Mouse (Mus musculus): ENCODE measurements around the gene Orai1. TPM values are rescaled to one million over a fixed set of nuclear protein-coding genes. Genes with fewer than 3 reads are reported as not detected.
"Not testable (repeated sequence)": the region's sequence is repeated elsewhere in the genome, so short reads cannot be mapped to it uniquely, and the experiment has no call there.

Gene Orai1
- 12.9 and 13.1 TPM in 2 replicates for polyA plus RNA-seq (2015; fragmentation: Nextera tagmentation; extraction: Ambion mirVana)

GRCm38 (mm10) chr5:123014753-123015701 is at the start of gene Orai1:
Orai1 (plus strand) TSS chr5:123015074.
- Histone ChIP-seq H3K9ac (peak within 1 kb of the TSS; percentile 80), H3K27me3 (no peaks in the 10 kb centered on the region), H3K4me2 (peak within 1 kb of the TSS; percentile 75), H3K9me3 (no peaks in the 10 kb centered on the region), H3K4me3 (peak within 1 kb of the TSS; percentile 60), H3K36me3 (no peaks in the 10 kb centered on the region), H3K4me1 (replicated peaks) (peaks cover 47% of the 10 kb centered on the region), H3K27ac (replicated peaks) (peak within 1 kb of the TSS; percentile 94)
- under 1% methylated on average over 106 of the region's 106 CpGs for WGBS
- ATAC-seq (ENCODE audit: low read depth) = peak; percentile 94

- Histone ChIP-seq H3K4me1 (replicated peaks) (no peaks in the 10 kb centered on the region), H3K27me3 (no peaks in the 10 kb centered on the region), H3K4me3 (no peak overlapping the region), H3K9me3 (no peaks in the 10 kb centered on the region), H3K27ac (replicated peaks) (no peak overlapping the region), H3K36me3 (0 out of 2 replicates have a peak, but pooled peaks cover 2% of the 10 kb centered on the region), H3K4me2 (no peak overlapping the region), H3K9ac (no peak overlapping the region)
- WGBS = 86% methylated on average over 11 of the region's 11 CpGs
- ATAC-seq (ENCODE audit: low read depth) = no peak
Observed at GRCm38 (mm10) chr5:122965427-122965826, 49.4 kb upstream of the Orai1 start.

GRCm38 (mm10) chr5:122968322-122968721 is 46.6 kb upstream of the Orai1 start:
- Histone ChIP-seq H3K27ac (replicated peaks) (no peak overlapping the region), H3K27me3 (no peaks in the 10 kb centered on the region), H3K4me3 (no peak overlapping the region), H3K4me2 (no peak overlapping the region), H3K9me3 (no peaks in the 10 kb centered on the region), H3K4me1 (replicated peaks) (no peaks in the 10 kb centered on the region), H3K9ac (no peak overlapping the region), H3K36me3 (no peaks in the 10 kb centered on the region)
- 30% methylated on average over 4 of the region's 4 CpGs for WGBS
- no peak for ATAC-seq (ENCODE audit: low read depth)

- H3K9me3 ChIP-seq = no peaks in the 10 kb centered on the region
- H3K36me3 ChIP-seq = no peaks in the 10 kb centered on the region
- no peaks in the 10 kb centered on the region for H3K27me3 ChIP-seq
- no peak overlapping the region for H3K4me2 ChIP-seq
- H3K4me3 ChIP-seq = no peak overlapping the region
- WGBS = 63% methylated on average over 5 of the region's 5 CpGs
- no peaks in the 10 kb centered on the region for H3K4me1 ChIP-seq (replicated peaks)
- no peak overlapping the region for H3K9ac ChIP-seq
- ATAC-seq (ENCODE audit: low read depth) = no peak
- H3K27ac ChIP-seq (replicated peaks) = no peak overlapping the region
Observed at GRCm38 (mm10) chr5:122970056-122970455, 44.8 kb upstream of the Orai1 start.

- Histone ChIP-seq H3K27me3 (no peaks in the 10 kb centered on the region), H3K9me3 (no peaks in the 10 kb centered on the region), H3K4me3 (no peak overlapping the region), H3K4me1 (replicated peaks) (no peaks in the 10 kb centered on the region), H3K4me2 (no peak overlapping the region), H3K9ac (no peak overlapping the region), H3K27ac (replicated peaks) (peak overlapping the region; percentile 52), H3K36me3 (no peaks in the 10 kb centered on the region)
- WGBS = 91% methylated on average over 4 of the region's 4 CpGs
- ATAC-seq (ENCODE audit: low read depth) = no peak
Observed at GRCm38 (mm10) chr5:122971438-122971837, 43.4 kb upstream of the Orai1 start.

DNA sequence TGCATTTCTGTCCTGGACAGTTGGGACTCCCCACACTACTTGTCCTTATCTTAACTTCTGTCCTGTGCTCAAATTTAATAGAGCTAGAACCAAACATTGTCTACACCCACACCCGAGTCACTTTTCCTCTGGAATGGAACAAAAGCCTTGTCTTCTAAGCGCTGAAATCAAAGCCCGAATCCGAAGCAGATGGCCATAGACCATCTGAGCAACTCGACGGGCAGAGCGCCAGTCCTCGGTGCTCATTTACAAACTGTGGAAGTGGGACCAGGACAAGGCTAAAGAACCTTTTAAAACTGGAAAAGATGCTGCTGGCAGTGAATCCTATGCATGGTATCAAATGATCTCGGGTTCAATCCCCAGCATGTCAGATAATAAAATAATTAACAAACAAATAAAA is 42.8 kb upstream of the Orai1 start:
- no peaks in the 10 kb centered on the region for H3K4me1 ChIP-seq (replicated peaks)
- 57% methylated on average over 9 of the region's 9 CpGs for WGBS
- no peaks in the 10 kb centered on the region for H3K9me3 ChIP-seq
- no peak overlapping the region for H3K4me3 ChIP-seq
- no peak overlapping the region for H3K9ac ChIP-seq
- H3K27ac ChIP-seq (replicated peaks) = peak overlapping the region; percentile 52
- no peak for ATAC-seq (ENCODE audit: low read depth)
- no peaks in the 10 kb centered on the region for H3K27me3 ChIP-seq
- H3K36me3 ChIP-seq = no peaks in the 10 kb centered on the region
- no peak overlapping the region for H3K4me2 ChIP-seq

DNA sequence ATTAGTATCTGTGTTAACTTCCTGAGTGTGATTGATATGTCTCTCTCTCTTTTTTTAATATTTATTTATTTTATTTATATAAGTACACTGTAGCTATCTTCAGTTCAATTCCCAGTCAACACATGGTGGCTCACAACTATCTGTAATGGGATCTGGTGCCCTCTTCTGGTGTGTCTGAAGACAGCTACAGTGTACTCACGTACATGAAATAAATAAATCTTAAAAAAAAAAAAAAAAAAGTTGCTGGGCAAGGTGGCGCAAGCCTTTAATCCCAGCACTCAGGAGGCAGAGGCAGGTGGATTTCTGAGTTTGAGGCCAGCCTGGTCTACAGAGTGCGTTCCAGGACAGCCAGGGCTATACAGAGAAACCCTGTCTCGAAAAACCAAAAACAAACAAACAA is 40.2 kb upstream of the Orai1 start:
- ATAC-seq (ENCODE audit: low read depth); H3K9ac ChIP-seq; H3K4me1 ChIP-seq (replicated peaks); H3K27me3 ChIP-seq; H3K36me3 ChIP-seq; H3K4me3 ChIP-seq; H3K4me2 ChIP-seq; H3K27ac ChIP-seq (replicated peaks); H3K9me3 ChIP-seq: not testable (repeated sequence)
- 94% methylated on average over 4 of the region's 4 CpGs for WGBS

DNA sequence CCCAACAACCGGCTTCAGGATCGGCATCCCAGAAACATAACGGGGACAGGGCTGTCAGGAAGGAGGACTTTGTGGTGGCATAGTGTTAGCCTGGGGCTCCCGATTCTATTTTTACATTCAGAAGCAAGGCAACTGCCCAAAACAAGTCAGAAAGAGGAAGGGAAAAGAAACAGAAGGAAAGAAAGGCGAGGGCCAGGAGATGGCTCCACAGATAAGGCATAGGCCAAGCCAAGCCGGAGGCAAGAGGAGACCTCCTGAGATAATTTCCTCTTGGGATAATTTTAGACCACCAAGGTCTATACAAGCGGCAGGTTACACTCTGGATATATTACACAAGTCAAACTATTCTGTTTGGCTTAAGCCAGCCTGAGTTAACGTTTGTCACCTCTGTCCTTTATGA is 35.9 kb upstream of the Orai1 start:
- H3K9ac ChIP-seq = no peak overlapping the region
- H3K9me3 ChIP-seq = no peaks in the 10 kb centered on the region
- 90% methylated on average over 8 of the region's 8 CpGs for WGBS
- H3K4me1 ChIP-seq (replicated peaks) = no peaks in the 10 kb centered on the region
- ATAC-seq (ENCODE audit: low read depth) = no peak
- H3K4me2 ChIP-seq = no peak overlapping the region
- no peak overlapping the region for H3K27ac ChIP-seq (replicated peaks)
- no peaks in the 10 kb centered on the region for H3K36me3 ChIP-seq
- no peaks in the 10 kb centered on the region for H3K27me3 ChIP-seq
- no peak overlapping the region for H3K4me3 ChIP-seq

- Histone ChIP-seq H3K36me3 (no peaks in the 10 kb centered on the region), H3K9me3 (no peaks in the 10 kb centered on the region), H3K4me3 (no peak overlapping the region), H3K27ac (replicated peaks) (no peak overlapping the region), H3K4me1 (replicated peaks) (peaks cover 43% of the 10 kb centered on the region), H3K27me3 (0 out of 2 replicates have a peak, but pooled peaks cover 7% of the 10 kb centered on the region), H3K9ac (no peak overlapping the region), H3K4me2 (no peak overlapping the region)
- ATAC-seq (ENCODE audit: low read depth) = no peak
- WGBS = 91% methylated on average over 5 of the region's 5 CpGs
Observed at GRCm38 (mm10) chr5:122984483-122984882, 30.4 kb upstream of the Orai1 start.

GRCm38 (mm10) chr5:122985276-122985675 is 29.6 kb upstream of the Orai1 start:
- no peaks in the 10 kb centered on the region for H3K36me3 ChIP-seq

DNA sequence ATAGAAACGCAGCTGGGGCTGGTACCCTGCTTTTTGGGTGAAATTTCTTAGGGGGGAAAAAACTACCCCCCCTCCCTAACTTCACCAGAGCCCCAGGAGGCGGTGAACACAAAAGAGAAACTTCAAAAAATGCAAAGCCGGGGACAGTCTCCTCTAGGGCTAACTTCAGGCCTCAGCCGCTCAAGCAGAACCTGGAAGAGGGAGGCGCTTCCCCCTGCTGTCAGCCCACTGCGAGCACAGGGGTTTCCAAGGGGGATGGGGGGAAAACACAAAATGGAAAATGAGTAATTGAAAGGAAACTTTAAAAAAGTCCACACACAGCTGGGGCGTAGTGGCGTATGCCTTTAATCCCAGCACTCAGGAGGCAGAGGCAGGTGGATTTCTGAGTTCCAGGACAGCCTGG is 28.8 kb upstream of the Orai1 start:
- 0 out of 2 replicates have a peak, but pooled peaks cover 7% of the 10 kb centered on the region for H3K27me3 ChIP-seq
- peak overlapping the region; percentile 79; the same call in 1 of the 2 replicates for H3K4me2 ChIP-seq
- peaks cover 59% of the 10 kb centered on the region for H3K4me1 ChIP-seq (replicated peaks)
- H3K27ac ChIP-seq (replicated peaks) = no peak overlapping the region
- no peak overlapping the region for H3K4me3 ChIP-seq
- ATAC-seq (ENCODE audit: low read depth) = no peak
- no peaks in the 10 kb centered on the region for H3K36me3 ChIP-seq
- no peaks in the 10 kb centered on the region for H3K9me3 ChIP-seq
- peak overlapping the region; percentile 38; the same call in 1 of the 2 replicates for H3K9ac ChIP-seq
- WGBS = 23% methylated on average over 8 of the region's 8 CpGs

More at GRCm38 (mm10) chr5:122985276-122985675, 29.6 kb upstream of the Orai1 start:
- Histone ChIP-seq H3K27ac (replicated peaks) (no peak overlapping the region), H3K4me2 (no peak overlapping the region), H3K9me3 (no peaks in the 10 kb centered on the region), H3K4me1 (replicated peaks) (peaks cover 51% of the 10 kb centered on the region), H3K27me3 (0 out of 2 replicates have a peak, but pooled peaks cover 7% of the 10 kb centered on the region), H3K4me3 (no peak overlapping the region), H3K9ac (peak overlapping the region; percentile 38)
- 56% methylated on average over 3 of the region's 3 CpGs for WGBS
- ATAC-seq (ENCODE audit: low read depth) = no peak

- Histone ChIP-seq H3K9me3 (no peaks in the 10 kb centered on the region), H3K27ac (replicated peaks) (0 out of 2 replicates have a peak overlapping the region, but pooled peaks have one; percentile 85), H3K9ac (peak overlapping the region; percentile 79), H3K4me3 (peak overlapping the region; percentile 65), H3K36me3 (no peaks in the 10 kb centered on the region), H3K4me2 (peak overlapping the region; percentile 79), H3K4me1 (replicated peaks) (peaks cover 66% of the 10 kb centered on the region), H3K27me3 (0 out of 2 replicates have a peak, but pooled peaks cover 7% of the 10 kb centered on the region)
- 2% methylated on average over 39 of the region's 39 CpGs for WGBS
- ATAC-seq (ENCODE audit: low read depth) = peak; percentile 51
Observed at GRCm38 (mm10) chr5:122987211-122988020, 27.5 kb upstream of the Orai1 start.
